Mouse (Mus musculus): ENCODE results near the gene Mok.
A peak's percentile ranks its signal among the peaks of the same experiment; 100 is the strongest.

The Mok gene

DNA sequence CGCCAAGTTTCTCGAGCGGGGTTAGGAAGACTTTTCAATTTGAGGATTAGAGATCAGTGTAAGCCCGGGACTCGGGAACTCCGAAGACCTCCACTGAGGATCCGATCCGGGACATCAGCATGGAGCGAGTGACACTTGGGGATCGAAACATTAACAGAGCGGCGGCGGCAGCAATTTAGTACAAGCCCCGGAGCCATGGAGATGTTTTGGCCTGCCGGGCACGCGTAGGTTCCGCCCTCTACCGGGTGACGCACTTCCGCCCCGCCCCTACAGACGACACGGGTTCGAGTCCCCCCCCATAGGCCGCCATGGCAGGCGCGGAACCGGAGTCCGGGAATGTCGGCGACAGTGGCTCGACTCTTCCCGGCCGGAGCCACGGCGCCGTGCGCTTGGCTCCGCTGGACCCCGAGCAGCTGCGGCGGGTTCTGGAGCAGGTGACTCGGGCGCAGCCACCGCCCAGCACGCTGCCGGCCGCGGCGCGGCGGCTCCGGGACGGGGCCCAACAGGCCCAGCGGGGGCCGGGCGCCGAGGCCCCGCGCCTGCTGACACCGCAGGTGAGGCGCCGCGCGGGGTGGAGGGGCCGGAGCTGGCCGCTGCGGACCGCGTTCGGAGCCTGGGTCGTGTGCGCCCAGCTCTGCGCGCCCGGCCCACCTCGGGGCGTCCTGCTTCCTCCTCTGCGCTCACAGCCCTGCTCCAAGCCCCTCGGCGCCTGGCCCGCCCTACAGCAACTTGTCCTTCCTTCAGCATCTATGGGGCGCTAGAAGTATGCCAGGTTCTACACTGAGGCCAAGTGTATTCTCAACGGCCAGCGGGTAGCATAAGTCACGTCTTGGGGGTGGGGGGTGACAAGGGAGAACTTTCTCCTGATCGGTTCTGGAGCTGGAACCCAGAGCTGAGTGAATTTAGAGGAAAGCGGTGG is 9.5 kb upstream of the Mok start, which contains the start of gene Zfp839:
Zfp839 (plus strand) TSS at position 244 of the 919 bp plus-strand sequence.
- peak; percentile 85 for DNase-seq (ENCODE audit: low read depth, low spot score)

- DNase-seq (ENCODE audit: low read depth, low spot score) = no peak
Observed at GRCm38 (mm10) chr12:110846191-110846765, 5.5 kb upstream of the Mok start.

GRCm38 (mm10) chr12:110845131-110845880 is 4.6 kb upstream of the Mok start:
- peak; percentile 95 for DNase-seq (ENCODE audit: low read depth, low spot score)

DNA sequence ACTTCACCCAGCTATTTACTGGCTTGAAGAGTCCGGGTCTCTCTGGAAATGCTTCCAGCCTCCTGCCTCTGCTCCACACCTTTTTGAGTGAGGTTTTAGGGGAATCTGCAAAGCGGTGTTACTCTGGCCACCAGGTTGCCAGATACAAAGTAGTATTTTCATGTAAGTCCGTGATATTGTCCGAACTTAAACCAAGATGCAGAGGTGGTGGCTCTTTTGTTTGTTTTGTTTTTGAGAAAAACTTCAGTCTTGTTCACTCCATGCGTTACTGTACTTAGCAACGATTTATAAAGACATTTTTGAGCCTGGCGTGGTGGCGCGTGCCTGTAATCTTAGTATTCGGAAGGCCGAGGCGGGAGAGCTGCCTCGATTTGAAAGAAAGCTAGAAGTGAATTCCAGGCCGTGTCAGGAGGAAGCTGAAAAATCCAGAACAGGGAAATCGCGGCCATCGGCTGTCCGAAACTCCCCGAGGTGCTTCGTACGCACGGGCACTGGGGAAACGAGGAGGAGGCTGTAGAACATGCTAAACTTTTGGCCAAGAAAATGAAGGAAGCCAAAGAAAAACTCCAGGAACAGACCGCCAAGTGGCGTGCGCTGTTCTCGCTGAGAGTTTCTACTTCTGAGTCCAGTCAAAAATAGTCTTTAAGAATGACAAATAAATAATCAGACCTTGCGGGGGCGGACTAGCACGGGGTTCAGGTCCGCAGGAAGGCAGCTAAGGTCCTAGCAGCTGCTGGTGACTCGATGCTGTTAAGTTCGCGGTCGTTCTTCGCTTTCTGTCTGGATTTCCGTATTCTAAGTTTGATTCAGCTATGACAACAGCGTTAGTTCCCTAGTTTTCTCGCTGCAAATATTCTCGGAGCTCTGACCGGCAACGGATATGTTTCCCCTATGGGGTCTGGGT is 3.7 kb upstream of the Mok start:
- DNase-seq (ENCODE audit: low read depth, low spot score) = no peak

GRCm38 (mm10) chr12:110843194-110844048 is 2.7 kb upstream of the Mok start:
- peak; percentile 85 for DNase-seq (ENCODE audit: low read depth, low spot score)

GRCm38 (mm10) chr12:110841731-110842493 is 1.2 kb upstream of the Mok start:
- DNase-seq (ENCODE audit: low read depth, low spot score) = no peak

GRCm38 (mm10) chr12:110837850-110838249 is 2.9 kb downstream of the Mok start:
- DNase-seq (ENCODE audit: low read depth, low spot score) = no peak

GRCm38 (mm10) chr12:110837192-110837841 is 3.4 kb downstream of the Mok start:
- no peak for DNase-seq (ENCODE audit: low read depth, low spot score)

DNA sequence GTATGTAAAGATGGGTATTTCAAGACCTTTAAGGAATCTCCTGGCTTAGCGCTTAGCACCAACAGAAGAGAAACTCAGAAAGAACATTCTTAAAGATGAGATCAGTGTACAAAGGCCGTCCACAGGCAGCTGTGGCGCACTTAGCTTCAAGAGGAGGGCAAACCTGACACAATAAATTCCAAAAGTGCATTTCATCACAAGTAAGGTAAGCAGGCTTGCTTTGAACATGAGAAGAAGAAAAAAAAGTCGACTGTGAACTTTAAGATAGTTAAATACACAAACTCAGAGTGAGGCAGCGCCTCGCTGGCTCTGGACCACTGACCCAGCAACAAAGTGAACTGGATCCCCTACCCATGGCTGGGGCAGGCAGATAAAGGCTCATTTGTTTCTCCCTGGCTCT is 4.0 kb downstream of the Mok start:
- DNase-seq (ENCODE audit: low read depth, low spot score) = no peak

DNA sequence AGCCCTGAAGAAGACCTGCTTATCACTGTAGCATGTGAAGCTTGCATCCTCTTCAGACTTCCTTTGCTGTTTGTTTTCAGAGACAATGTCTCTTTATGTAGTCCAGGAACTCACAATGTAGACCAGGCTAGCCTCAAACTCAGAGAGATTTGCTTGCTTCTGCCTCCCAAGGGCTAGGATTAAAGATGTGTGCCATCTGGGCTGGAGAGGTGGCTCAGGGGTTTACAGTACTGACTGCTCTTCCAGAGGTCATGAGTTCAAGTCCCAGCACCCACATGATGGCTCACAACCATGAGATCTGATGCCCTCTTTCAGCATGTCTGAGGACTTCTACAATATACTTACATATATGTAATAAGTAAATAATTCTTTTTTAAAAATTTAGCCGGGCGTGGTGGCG is 5.6 kb downstream of the Mok start:
- no peak for DNase-seq (ENCODE audit: low read depth, low spot score)

GRCm38 (mm10) chr12:110830293-110831024 is 10.3 kb downstream of the Mok start:
- DNase-seq (ENCODE audit: low read depth, low spot score) = no peak

DNA sequence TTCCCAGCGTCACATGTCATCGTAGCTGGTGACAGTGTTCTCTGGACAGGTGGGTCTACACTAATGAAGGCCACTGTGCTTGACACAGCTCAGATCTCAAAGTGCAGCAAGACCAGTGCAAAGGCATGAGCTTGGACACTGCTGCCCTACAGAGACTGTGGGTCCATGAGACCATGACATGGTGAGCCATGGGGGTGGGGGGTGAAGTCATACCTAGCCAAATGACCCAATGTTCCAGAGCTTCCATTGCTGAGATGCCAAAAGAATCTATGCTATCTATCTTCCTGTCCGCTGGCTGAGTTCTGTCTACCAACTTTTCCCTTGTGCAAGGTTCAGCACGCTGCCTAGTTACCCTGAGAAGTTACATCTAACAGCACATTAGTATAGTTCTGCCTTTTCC is 11.8 kb downstream of the Mok start:
- DNase-seq (ENCODE audit: low read depth, low spot score) = no peak

- no peak for DNase-seq (ENCODE audit: low read depth, low spot score)
Observed at GRCm38 (mm10) chr12:110822366-110822765, 18.4 kb downstream of the Mok start.

DNA sequence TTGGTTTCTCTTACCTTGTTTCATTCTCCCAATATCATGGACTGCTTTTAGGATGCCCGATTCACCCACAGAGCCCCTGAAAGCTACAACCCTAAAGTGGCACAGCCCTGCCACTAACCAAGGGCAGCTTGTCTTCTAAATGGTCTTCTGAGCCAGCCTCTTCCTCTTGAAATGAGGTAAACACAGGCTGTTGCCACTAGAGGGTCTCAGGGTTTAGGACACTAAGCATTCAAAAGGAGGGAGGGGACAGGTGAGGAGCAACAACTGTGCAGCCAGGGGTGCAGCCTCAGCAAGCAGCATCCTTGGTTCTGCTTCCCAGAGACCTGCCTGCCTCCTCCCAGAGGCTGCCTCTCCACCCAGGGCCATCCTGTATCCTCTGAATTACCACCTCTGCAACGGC is 19.0 kb downstream of the Mok start:
- no peak for DNase-seq (ENCODE audit: low read depth, low spot score)

DNA sequence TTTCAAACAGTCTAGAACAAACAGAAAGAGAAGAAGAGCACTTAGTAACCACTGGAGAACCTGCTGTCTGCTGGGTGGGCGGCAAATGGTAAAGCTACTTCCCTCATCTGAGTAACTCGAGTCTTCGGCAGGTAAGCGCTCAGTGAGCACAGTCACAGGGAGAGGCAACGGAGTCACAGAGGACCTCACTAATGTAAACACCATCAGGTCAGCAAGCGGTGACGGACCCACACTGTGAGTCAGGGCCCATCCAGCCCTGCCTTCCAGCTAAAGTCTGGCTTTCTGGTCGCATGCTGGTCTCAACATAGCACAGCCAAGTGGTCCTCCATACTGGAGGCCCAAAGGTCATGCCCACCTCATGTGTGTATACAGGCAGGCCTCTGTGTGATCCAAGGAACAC is 21.4 kb downstream of the Mok start:
- no peak for DNase-seq (ENCODE audit: low read depth, low spot score)

DNA sequence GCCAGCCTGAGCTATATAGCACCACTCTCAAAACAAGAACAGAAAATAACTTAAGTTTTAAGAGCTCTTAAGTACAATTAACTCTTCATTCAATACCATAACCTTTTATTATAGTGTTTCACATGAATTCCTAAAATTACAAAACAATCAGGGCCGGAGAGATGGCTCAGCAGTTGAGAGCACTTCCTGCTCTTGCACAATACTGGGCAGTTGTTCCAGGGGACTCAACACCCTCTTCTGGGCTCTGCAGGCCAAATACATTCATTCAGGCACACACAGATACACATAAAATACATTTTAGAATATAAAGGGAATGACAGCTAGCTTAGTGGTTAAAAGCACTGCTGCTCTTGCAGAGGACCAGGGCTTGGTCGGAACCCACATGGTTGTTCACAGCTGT is 23.9 kb downstream of the Mok start:
- DNase-seq (ENCODE audit: low read depth, low spot score) = no peak

- DNase-seq (ENCODE audit: low read depth, low spot score) = no peak
Observed at GRCm38 (mm10) chr12:110814924-110815323, 25.8 kb downstream of the Mok start.

GRCm38 (mm10) chr12:110813624-110814023 is 27.1 kb downstream of the Mok start:
- no peak for DNase-seq (ENCODE audit: low read depth, low spot score)
